Mouse (Mus musculus): ENCODE results near the gene Mpzl1. TPM values are rescaled to one million over a fixed set of nuclear protein-coding genes. Genes with fewer than 3 reads are reported as not detected.

The Mpzl1 gene
- polyA plus RNA-seq, 1 experiment from 2014 or later: 134 TPM

GRCm38 (mm10) chr1:165581255-165581654 is 53.1 kb downstream of the Mpzl1 start:
- H3K4me3 ChIP-seq: no peak overlapping the region
- DNase-seq (ENCODE audit: low spot score): no peak
- H3K4me1 ChIP-seq: 0 out of 2 replicates have a peak, but pooled peaks cover 4% of the 10 kb centered on the region
- no peaks in the 10 kb centered on the region for H3K9me3 ChIP-seq (replicated peaks)
- no peaks in the 10 kb centered on the region for H3K27me3 ChIP-seq (ENCODE audit: low read depth, poor library complexity, severe bottlenecking)
- H3K36me3 ChIP-seq: no peaks in the 10 kb centered on the region
- no peak overlapping the region for H3K27ac ChIP-seq (replicated peaks)
- WGBS: 96% methylated on average over 3 of the region's 3 CpGs

- WGBS: 44% methylated on average over 5 of the region's 5 CpGs
- Histone ChIP-seq H3K36me3 (no peaks in the 10 kb centered on the region), H3K4me3 (no peak overlapping the region), H3K4me1 (no peaks in the 10 kb centered on the region), H3K27me3 (ENCODE audit: low read depth, poor library complexity, severe bottlenecking) (no peaks in the 10 kb centered on the region), H3K27ac (replicated peaks) (no peak overlapping the region), H3K9me3 (replicated peaks) (no peaks in the 10 kb centered on the region)
- no peak for DNase-seq (ENCODE audit: low spot score)
Observed at GRCm38 (mm10) chr1:165579332-165579731, 55.0 kb downstream of the Mpzl1 start.

- H3K27ac ChIP-seq (replicated peaks): no peak overlapping the region
- no peaks in the 10 kb centered on the region for H3K36me3 ChIP-seq
- no peak overlapping the region for H3K4me3 ChIP-seq
- H3K4me1 ChIP-seq: no peaks in the 10 kb centered on the region
- no peaks in the 10 kb centered on the region for H3K27me3 ChIP-seq (ENCODE audit: low read depth, poor library complexity, severe bottlenecking)
- DNase-seq (ENCODE audit: low spot score): no peak
- no peaks in the 10 kb centered on the region for H3K9me3 ChIP-seq (replicated peaks)
- WGBS: 83% methylated on average over 9 of the region's 9 CpGs
Observed at GRCm38 (mm10) chr1:165576459-165577112, 57.8 kb downstream of the Mpzl1 start.

GRCm38 (mm10) chr1:165576005-165576404 is 58.3 kb downstream of the Mpzl1 start:
- Histone ChIP-seq H3K9me3 (replicated peaks) (no peaks in the 10 kb centered on the region), H3K27me3 (ENCODE audit: low read depth, poor library complexity, severe bottlenecking) (no peaks in the 10 kb centered on the region), H3K4me1 (no peaks in the 10 kb centered on the region), H3K4me3 (no peak overlapping the region), H3K27ac (replicated peaks) (no peak overlapping the region), H3K36me3 (no peaks in the 10 kb centered on the region)
- DNase-seq (ENCODE audit: low spot score): no peak
- 78% methylated on average over 4 of the region's 4 CpGs for WGBS

GRCm38 (mm10) chr1:165567466-165567865 is 66.9 kb downstream of the Mpzl1 start:
- no peaks in the 10 kb centered on the region for H3K9me3 ChIP-seq (replicated peaks)
- WGBS: 80% methylated on average over 7 of the region's 7 CpGs
- no peak overlapping the region for H3K27ac ChIP-seq (replicated peaks)
- H3K36me3 ChIP-seq: no peaks in the 10 kb centered on the region
- H3K27me3 ChIP-seq (ENCODE audit: low read depth, poor library complexity, severe bottlenecking): no peaks in the 10 kb centered on the region
- no peak for DNase-seq (ENCODE audit: low spot score)
- H3K4me1 ChIP-seq: no peaks in the 10 kb centered on the region
- no peak overlapping the region for H3K4me3 ChIP-seq

- H3K9me3 ChIP-seq (replicated peaks): no peaks in the 10 kb centered on the region
- no peak overlapping the region for H3K4me3 ChIP-seq
- H3K27me3 ChIP-seq (ENCODE audit: low read depth, poor library complexity, severe bottlenecking): no peaks in the 10 kb centered on the region
- H3K27ac ChIP-seq (replicated peaks): no peak overlapping the region
- H3K36me3 ChIP-seq: no peaks in the 10 kb centered on the region
- H3K4me1 ChIP-seq: no peaks in the 10 kb centered on the region
- 95% methylated on average over 4 of the region's 4 CpGs for WGBS
- DNase-seq (ENCODE audit: low spot score): no peak
Observed at GRCm38 (mm10) chr1:165565283-165565682, 69.1 kb downstream of the Mpzl1 start.

- Histone ChIP-seq H3K4me1 (no peaks in the 10 kb centered on the region), H3K27ac (replicated peaks) (no peak overlapping the region), H3K4me3 (no peak overlapping the region), H3K27me3 (ENCODE audit: low read depth, poor library complexity, severe bottlenecking) (no peaks in the 10 kb centered on the region), H3K9me3 (replicated peaks) (no peaks in the 10 kb centered on the region), H3K36me3 (no peaks in the 10 kb centered on the region)
- 88% methylated on average over 9 of the region's 9 CpGs for WGBS
- no peak for DNase-seq (ENCODE audit: low spot score)
Observed at GRCm38 (mm10) chr1:165559073-165559472, 75.3 kb downstream of the Mpzl1 start.

GRCm38 (mm10) chr1:165556711-165557110 is 77.6 kb downstream of the Mpzl1 start:
- no peaks in the 10 kb centered on the region for H3K27me3 ChIP-seq (ENCODE audit: low read depth, poor library complexity, severe bottlenecking)
- peaks cover 10% of the 10 kb centered on the region for H3K9me3 ChIP-seq (replicated peaks)
- no peaks in the 10 kb centered on the region for H3K36me3 ChIP-seq
- H3K27ac ChIP-seq (replicated peaks): no peak overlapping the region
- no peak overlapping the region for H3K4me3 ChIP-seq
- H3K4me1 ChIP-seq: no peaks in the 10 kb centered on the region
- DNase-seq (ENCODE audit: low spot score): no peak
- whole genome bisulfite sequencing: 77% methylated on average over 2 of the region's 2 CpGs

Other genes starting within 250 kb of the Mpzl1 start
- 6.3 and 6.7 TPM in 2 replicates for gene Dcaf6, start 174.1 kb downstream of the Mpzl1 start, polyA plus RNA-seq (2016; fragmentation: Nextera tagmentation; extraction: Ambion mirVana)
- gene Mpc2, start 173.9 kb downstream of the Mpzl1 start, polyA plus RNA-seq (2016; fragmentation: Nextera tagmentation; extraction: Ambion mirVana): 96.4 and 97.5 TPM in 2 replicates
- gene Adcy10, start 149.4 kb downstream of the Mpzl1 start, polyA plus RNA-seq (2016; fragmentation: Nextera tagmentation; extraction: Ambion mirVana): 0.05 and 0.20 TPM in 2 replicates
- gene Rcsd1, start 75.2 kb upstream of the Mpzl1 start, polyA plus RNA-seq (2016; fragmentation: Nextera tagmentation; extraction: Ambion mirVana): 8.6 and 8.7 TPM in 2 replicates
- gene Creg1, start 129.2 kb upstream of the Mpzl1 start, polyA plus RNA-seq (2016; fragmentation: Nextera tagmentation; extraction: Ambion mirVana): 31.7 and 36.1 TPM in 2 replicates
- gene Cd247, start 154.1 kb upstream of the Mpzl1 start, polyA plus RNA-seq (2016; fragmentation: Nextera tagmentation; extraction: Ambion mirVana): 1.6 and 2.7 TPM in 2 replicates

Data from midbrain, embryonic 10.5 days (tissue).